Mouse (Mus musculus) kidney, adult 8-10 months (tissue): ENCODE measurements around the gene Thtpa.

ENCODE experiments used
- DNase-seq, 2 experiments: peaks; one replicate each; pipeline ENCODE4 v3.0.0; 2022

Thtpa gene

DNA sequence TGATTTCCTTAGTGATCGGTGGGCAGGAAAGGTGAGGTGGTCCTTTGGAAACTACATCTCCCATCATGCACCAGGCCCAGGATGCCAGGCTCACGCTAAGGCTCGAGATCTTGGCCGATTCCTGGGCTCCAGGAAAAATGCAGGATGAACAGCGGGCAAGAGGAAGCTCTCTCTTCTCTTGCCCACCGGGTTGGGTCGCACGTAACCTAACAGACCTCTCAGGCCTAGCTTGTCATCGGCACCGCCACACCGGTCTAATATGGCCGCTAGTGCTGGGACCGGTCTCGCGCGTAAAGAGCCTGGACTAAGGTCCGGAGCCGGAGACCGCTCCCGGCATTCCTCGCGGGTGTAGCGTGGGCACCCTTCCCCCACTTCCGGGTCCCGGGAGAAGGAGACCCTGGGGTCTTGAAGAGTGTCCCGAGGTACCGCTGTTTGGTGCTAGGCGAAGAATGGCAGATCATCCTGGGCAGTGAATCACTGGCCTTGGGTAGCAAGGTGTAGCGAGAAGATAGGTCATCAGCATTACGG lies at the start of gene Thtpa:
Thtpa (plus strand) TSS at position 81 of the 528 bp plus-strand sequence.
- DNase-seq, result peak; percentile 78 to 85

DNA sequence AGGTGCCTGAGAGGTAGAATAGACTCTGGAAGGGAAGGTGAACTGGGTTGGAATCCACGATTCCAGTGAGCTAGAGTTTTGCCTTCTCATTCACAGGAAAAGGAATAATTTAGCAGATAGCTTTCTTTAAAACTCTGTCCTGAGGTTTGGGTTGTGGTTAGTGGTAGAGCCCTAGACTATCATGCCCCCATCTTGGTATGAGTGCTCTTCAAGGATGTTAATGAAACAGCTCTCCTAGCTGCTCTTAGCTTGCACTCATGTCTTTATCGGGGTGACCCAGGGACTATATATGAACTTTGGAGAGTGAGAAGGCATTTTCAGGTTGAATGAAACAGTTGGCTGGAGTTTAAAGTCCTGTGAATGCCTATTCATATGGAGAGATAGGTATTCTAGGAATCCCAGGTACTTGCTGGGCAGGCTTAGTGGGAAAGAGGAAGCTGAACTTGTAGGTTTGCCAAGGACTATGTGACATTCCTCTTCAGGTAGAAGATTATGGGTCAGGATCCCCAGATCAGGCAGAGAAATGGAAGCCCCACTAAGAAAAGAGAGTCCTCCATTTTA lies 46.5 kb upstream of the Thtpa start:
- DNase-seq, result no peak

DNA sequence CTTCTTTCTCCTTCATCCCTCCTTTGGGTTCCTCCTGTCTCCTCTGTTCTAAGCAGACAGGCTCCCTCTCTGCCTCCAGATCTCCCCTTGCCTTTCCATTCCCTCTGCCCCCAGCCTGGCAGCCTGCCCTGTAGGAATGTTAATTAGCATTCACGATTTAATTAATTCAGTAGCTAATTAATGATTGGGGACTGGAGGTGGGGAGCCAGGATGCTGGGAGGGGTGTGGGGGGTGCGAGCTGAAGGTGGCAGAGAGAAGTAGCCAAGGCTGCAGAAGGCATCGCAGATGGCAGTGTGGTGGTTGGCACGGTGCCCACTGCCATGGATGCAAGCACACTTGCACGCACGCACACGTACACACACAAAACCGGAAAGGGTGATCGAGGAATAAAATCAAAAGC lies 42.1 kb upstream of the Thtpa start:
- no peak for DNase-seq

DNA sequence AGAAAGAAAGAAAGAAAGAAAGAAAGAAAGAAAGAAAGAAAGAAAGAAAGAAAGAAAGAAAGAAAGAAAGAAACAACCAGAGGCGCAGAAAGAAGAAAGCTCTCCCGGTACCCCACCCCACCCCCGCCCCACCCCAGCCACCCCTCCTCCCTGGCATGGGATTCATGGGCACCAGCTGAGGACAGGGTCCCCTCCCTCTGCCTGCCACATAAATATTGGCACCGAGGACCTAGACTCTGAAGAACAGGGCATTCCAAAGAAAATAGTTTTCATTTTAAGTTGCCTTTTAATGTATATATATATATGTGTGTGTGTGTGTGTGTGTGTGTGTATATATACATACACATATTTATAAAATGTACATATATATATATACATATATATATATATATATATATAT lies 41.5 kb upstream of the Thtpa start:
- no peak for DNase-seq

DNA sequence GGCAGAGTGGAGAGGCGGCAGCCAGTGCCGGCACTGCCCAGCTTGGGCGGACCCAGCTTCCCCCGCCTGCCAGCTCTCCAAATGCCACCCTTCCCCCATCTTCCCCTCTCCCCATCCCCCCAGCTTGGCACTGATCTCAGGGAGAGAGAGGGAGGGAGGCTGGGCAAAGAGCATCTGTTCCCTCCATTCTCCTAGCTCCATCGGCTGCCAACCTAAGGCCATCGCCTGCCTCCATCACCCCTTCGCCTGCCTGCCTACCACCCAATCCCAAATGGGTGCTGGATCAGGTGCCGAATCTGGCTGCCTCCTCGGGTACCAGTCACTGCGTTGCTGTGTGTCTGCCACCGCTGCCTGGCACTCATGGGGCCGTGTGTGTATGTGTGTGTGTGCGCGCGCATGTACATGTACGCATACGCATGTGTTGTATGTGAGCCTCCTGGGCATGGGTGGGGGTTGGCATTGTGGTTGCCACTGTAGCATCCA lies 40.8 kb upstream of the Thtpa start:
- DNase-seq, result peak; percentile 40 to 59

DNA sequence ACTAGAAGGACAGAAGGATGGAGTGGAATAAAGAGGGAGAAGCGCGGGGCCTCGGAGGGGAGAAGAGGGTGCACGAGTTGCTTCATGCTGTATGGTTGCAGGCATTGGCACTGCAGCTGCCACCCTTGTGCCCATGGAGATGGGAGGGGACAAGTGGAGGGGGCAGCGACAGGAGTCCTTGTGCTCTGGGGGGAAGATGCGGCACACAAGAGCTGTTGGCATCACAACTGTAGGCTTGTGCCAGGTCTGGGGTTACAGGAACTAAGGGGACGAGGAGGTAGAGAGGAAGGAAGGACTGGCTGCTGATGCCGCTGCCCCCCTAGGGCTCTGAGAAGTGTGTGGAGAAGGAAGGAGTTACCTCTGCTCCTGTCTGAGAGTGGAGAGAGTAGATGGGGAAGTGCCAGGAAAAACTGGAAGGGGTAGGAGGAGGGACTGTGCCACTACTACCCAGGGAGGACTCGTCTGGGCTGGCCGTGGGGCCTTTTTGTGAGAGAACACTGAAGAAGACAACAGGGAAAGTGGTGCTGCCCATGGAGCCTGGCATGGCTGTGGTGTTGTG lies 40.3 kb upstream of the Thtpa start:
- no peak for DNase-seq

DNA sequence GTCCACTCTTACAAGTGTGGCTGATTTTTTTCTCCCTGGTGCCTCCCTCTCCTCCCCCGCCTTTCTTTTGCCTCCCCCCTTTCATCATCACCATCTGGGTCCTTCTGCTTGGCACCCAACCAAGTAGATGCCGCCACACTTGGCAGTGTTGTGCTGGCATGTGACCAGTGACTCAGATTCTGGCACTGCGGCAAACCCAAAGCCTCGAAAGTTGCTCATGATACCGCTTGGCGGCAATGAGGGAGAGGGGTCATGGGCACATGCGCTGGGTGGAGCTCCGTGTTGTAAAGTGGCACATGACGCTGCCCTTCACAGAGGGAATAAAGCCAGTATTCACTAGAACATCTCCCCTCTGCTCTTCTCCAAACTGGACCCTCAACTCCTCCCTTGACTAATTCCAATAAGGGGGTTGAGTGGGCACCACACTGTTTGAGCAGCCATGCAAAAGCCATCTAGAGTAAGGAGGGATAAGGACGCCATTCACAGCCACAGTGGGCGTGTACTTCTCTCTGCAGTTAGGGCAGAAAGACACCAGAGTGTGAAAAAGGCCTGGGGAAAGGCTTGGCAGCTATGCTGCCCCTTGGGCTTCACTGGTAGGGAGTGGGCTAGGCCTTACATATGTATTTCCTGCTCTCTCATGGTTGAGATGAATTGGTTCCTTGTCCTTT lies 39.3 kb upstream of the Thtpa start:
- DNase-seq, result peak; percentile 21 to 41

DNA sequence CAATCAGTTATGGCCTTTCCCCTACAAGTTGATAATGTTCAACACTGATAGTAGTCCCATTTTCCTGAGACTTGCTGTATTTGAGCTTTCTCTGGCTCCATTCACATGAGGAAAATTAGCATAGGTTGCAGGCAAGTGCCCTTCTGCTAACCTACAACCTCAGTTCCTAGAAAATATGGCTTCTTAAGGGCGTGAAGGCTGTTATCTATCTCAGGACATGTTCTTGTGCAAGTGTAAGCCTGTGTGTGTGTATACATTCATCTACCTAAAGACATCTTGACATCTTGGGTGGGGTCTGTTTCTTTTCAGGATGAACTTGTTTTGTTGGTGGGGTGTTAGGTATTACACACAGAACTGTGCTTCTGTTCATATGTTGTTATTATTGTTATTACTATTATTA lies 35.6 kb upstream of the Thtpa start:
- DNase-seq, result no peak

DNA sequence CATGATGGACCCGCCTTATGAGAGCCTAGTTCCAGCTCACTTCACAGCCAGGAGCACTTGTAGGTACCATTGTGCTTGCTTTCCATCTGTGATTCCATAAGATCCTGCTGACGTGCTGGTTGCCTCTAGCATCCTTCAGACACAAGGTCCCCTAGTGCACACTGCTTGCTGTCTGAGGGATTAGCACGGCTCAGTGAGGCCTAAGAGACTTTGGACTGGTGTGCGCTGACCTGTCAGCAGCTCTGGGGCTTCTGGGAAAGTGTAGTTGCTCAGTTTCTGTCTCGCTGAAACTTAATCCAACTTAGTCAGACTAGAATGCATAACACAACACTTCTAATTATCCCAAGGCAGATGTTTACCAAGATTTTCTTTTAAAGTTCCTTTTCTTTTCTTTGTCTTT lies 34.7 kb upstream of the Thtpa start:
- DNase-seq, result peak; percentile 37 to 55

DNA sequence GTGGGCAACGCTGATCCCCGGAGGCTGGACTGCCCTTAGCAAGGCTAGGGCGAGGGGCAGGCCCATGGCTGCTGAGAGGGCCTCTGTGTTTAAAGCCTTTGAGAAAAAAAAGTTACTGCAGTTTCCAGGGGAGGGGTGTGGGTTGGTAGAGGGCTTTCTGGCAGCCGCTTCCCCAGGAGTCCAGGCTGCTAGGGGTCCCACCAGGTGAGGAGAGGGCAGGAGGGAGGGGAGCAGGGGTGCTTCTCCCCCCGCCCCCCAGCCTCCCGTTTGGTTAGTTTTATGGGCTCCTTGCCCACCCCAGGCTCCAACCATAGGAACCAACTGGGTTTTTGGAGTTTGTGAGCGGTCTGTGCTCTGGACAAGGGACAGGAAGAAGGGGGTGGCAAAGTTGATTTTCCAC lies 32.7 kb upstream of the Thtpa start:
- no peak for DNase-seq

DNA sequence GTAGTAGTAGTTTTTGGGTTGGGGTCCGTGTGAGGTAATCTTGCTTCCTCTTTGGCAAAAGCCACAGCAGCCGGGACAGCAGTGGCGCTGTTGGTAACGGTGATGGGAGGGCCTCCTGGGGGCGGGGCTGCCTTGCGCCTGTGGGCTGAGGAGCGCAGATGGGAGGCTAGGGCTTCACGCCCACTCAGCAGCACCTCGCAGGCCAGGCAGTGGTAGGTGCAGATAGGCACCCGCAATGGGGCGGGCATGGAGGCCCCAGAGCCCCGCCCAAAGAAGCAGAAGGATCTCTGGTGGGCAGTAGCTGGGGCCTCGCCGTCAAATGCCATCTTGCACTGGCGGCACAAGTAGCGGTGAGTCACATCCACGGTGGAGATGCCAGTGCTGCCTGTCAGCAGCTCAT lies 32.0 kb upstream of the Thtpa start:
- DNase-seq, result no peak

DNA sequence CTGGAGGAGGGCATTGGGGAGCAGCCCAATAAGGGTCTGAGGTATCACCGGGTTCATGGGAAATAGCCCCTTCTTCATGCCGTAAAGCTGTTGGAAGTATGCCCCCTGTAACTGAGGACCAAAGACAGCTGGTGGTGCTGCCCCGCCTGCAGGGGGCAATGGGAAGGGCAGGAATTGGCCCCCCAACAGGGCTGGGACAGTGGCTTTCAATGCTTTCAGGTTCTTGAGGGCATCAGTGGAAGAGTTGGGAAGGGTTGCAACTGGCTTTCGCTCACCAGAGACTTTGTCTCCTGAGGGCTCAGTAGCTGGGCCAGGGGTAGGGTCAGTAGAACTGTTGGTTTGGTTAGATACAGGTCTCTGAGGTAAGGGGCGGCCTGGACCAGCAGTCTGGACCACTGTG lies 31.5 kb upstream of the Thtpa start:
- no peak for DNase-seq

DNA sequence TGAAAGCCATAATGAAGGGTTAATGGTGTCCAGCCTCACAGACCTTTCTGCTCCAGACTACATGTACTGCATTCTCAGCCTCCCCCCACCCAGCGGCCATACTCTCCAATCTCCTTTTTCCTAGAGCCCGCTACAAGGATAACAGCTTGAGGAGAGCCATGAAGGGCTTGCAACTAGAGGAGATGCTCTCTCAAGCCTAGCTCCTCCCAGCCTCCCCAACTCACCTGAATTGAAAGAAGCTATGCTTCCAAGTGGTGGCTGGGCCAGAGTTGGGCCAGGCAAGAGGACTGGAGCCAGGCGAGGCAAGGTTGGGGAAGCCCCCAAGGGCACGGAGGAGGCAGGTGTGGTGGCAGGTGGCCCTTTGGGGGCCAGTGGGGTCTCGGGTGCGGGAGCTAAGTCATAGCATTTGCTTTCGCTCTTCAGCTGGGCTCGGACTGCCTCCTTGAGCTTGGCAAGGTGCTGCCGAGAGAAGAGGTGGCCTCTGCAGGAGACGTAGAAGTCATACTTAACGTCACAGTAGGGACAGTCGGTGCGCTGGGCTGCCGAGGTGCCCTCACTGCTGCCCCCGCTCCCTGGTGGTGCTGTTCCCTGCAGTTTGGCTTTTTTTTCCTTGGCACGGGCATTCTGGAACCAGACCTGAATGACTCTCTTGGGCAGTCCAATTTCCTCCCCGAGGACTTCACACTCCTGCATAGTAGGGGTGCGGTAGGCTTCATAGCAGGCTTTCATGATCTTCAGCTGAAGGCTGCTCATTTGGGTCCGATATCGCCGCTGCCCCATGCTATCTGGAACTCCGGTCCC lies 30.8 kb upstream of the Thtpa start:
- no peak for DNase-seq

DNA sequence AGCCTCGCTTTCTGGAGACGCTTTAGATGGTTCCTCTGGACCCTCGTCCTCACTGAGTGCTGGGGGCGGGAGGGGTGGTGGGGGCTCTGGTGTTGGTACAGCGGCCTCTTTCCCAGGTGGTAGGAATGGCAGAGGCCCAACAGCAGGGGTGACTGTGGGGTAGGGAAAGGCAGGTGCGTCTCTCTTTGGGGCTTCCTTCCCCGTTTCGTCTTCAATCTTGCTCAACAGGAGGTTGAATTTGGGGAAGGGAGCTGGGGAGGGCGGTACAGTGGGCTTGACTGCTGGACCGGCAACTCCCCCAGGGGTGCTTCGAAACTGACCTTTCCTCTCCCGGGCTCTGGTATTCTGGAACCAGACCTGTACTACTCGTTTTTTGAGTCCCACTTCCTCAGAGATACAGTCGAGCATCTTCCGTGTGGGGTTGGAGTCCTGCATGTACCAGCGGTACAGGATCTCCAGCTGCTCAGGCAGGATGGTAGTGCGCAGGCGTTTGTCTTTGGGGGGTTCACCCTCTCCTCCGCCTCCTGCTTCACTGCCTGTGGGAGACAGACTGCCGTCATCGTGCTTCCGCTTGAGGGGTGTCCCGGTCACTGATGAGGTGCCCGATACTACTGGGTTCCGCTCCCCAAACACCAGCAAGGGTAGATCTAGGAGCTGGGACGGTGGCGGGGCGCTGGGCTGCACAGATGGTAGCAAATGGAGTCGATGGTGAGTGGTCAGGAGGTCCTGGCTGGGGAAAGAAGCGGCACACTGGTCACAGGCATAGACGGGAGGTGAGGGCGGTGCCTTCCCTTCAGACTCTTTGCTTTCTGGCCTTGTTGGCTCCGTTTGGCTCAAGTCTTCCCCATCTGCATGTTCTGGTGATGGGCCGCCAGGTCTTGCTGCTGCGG lies 29.9 kb upstream of the Thtpa start:
- no peak for DNase-seq

DNA sequence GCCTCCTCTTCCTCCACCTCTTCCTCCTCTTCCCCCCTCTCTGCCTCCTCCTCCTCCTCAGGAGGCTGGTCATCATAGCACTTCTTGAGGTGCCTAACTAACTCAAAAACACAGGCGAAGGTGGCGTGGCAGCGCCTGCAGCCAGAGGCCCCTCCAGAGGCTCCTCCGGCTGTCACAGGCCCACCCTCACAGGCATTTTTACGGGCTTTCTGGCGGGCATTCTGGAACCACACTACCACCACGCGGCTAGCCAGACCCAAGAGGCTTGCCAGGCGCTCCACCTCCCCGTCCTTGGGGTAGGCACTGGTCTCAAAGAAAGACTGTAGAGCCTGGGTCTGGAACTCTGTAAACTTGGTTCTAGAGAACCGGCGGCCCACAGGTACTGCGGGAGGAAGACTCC lies 29.2 kb upstream of the Thtpa start:
- no peak for DNase-seq

DNA sequence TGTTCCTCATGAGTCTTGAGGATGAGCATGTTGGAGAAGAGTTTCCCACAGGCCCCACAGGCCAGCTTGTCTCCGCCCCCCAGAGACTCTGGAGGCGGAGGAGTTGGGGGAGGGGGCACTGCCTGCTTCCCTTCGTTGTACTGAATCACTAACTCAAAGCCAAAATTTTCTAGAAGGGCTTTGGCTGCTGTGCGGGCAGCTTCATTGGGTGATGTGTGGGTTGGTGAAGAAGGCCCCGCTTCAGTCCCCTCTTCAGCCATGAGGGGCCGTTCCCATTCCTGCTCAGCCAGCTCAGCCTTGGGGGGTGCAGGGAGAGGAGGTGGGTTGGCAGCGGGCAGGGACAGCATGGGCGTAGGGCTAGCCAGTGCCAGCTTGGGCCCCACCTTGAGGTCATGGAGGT lies 28.5 kb upstream of the Thtpa start:
- no peak for DNase-seq

DNA sequence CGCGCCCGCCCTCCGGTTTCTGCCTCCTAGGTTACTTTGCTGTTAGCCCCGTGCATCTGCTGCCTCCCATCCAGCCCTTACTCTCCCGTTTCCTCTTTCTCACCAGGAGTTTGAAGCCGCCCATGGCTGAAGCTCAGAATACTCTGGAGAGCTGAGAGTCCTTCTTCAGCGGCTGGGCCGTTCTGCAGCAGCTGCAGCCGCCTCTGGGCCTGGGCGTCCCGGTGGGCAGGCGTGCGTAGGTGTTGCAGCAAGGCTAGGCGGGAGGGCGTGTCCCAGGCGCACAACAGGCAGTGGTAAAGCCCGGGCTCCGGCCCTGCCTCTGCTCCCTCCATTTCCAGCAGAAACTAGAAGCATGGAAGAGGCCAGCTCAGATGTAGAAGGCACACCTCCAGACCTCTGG lies 22.8 kb upstream of the Thtpa start:
- DNase-seq, result no peak

DNA sequence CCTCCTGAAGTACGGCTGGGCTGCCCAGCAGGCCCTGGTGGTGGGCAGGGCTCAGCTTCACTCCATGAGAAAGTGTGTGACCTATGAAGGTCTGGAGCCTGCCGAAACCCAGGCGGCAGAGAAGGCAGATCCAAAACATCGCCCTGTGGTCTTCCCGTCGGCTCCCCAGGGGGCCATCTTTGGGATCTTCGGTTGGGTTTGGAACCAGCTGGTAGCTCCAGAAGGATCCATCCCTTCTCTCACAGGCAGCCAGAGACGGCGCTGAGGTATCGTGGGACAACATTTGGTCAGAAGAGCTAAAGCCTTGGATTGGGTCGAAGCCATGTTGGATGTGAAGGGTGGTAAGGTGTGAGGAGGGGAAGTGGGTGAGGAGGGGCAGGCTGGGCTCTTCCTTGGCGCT lies 20.2 kb upstream of the Thtpa start:
- no peak for DNase-seq

DNA sequence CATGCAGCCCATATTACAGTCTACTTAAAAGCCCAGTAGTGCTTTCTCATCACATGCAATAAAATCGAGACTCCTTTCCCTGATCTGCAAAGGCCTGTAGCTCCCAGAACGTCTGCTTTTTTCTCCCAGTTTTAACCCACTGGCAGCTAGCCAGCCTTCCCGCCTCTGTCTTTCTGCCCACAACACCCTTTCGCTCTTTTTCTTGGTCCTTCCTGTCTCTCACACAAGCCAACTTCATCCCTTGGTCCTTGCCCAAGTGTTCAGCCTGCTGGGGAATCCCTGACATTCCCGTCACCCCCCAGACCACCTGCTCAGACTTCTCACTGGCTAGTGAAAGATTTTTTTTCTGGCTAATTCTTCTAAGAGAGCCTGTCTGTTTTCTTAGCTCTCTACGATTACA lies 18.4 kb upstream of the Thtpa start:
- no peak for DNase-seq

DNA sequence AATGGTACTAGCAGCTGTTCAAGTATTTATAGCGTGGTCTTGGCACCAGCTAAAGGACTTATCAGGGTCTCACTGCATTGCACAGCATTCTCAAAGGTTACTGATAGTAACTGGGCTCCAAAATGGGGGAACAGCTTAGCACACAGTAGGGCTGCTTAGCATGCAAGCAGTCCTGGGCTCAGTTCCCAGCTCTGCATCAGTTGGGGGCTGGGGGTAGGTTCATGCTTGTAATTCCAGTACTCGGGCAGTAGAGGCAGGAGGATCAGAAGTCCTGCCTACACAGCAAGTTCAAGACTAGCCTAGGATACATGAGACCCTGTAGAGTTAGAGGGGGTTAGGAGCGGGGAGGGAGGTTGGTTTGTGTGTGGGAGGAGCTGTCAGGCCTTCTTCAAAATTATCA lies 17.6 kb upstream of the Thtpa start:
- no peak for DNase-seq

DNA sequence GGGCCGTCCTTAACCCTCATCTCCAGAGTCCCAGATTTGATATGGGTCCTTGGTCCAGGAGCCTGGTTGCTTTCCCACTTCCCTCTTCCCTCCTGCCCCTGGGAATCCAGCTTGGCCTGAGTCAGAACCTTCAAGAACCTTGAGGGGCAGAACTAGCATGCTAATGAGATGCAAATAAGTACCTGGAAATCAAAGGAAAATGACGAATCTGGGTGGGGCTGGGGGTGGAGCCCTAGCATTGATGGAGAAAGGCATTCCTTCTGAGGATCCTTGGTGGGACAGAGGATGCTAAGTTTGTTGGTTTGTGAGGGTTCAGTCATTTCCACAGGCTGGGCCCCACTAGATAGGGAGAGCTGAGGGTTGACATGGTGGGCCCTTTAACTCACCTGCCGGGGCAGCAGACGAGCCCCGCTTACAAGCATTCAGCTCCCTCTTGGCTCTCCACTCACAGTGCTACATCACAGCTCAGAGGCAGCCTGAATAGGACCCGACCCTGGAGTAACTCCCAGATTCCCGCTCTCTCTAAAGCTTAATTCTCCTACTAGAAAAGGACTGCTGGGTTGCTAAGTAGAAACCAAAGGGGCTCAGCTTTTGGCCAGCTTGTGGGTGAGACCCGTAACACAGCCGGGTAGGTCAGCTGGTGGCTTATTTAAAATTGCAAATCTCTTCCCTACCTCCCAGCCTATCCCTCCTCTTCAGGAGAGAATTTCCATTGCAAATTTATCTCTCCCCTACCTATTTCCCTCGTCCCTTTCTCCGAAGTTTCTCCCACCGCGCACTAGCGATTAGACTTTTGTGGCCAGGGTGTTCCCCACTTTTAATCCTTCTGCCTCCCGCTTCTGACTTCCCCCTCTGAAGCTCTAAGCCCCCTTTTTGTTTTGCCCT lies 16.9 kb upstream of the Thtpa start:
- DNase-seq, result no peak
